Mouse (Mus musculus) central nervous system, embryonic 11.5 days (tissue): ENCODE results near the gene Sar1a. TPM values are rescaled to one million over a fixed set of nuclear protein-coding genes. Genes with fewer than 3 reads are reported as not detected.

Source experiments
- polyA plus RNA-seq: library from polyadenylated mRNA; depleted of rRNA; stranded (reverse); fragments of >200 nt; gene quantifications from 2 replicates; pipeline ENCODE4 v1.2.3, GENCODE M21; 2012; rRNA removed

The Sar1a gene
- 110 and 137 TPM in 2 replicates for polyA plus RNA-seq

DNA sequence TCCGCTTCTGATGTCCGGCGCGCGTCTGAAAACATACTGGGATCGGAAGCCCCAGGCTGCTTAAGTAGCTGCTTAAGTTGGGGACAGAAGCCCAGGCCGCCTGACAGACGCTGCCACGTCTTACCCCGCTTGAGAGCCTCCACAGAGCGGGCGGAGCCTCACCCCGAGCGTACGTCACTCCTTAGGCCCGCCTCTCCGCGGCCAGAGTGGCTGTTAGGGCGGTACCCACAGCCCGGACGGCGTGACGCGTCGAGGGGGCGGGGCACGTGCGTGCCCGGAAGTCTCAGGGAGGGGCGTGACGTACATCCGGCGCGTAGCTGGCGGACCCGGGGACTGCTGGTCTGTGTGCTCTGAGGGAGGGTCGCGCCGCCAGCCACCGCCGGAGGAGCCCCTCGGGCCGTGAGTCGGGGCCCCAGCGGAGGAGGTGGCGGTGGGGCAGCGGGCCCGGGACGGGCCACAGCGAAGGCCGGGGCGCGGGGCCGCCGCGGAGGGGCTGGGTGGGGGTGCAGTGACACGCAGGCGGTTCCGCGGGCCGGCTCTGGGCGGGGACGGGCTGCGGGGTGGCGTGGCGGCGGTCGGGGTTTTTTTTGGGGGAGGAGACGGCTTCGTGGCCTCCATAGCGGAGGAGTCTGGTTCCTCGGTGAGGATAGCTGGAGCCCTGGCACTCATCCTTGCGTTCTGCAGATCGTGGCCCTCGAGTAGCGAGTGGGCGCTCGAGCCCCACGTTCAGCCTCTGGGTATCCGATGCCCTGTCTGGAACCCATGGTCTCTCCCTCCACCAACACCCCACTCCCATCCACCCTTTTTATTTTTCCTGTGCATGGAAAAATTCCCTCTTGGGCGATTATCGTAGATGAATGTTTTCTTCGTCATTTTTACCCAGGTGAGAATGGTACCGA is at the start of gene Sar1a:
Gene Sar1a, plus strand, starts transcription at position 285 of the 899 bp plus-strand sequence.

DNA sequence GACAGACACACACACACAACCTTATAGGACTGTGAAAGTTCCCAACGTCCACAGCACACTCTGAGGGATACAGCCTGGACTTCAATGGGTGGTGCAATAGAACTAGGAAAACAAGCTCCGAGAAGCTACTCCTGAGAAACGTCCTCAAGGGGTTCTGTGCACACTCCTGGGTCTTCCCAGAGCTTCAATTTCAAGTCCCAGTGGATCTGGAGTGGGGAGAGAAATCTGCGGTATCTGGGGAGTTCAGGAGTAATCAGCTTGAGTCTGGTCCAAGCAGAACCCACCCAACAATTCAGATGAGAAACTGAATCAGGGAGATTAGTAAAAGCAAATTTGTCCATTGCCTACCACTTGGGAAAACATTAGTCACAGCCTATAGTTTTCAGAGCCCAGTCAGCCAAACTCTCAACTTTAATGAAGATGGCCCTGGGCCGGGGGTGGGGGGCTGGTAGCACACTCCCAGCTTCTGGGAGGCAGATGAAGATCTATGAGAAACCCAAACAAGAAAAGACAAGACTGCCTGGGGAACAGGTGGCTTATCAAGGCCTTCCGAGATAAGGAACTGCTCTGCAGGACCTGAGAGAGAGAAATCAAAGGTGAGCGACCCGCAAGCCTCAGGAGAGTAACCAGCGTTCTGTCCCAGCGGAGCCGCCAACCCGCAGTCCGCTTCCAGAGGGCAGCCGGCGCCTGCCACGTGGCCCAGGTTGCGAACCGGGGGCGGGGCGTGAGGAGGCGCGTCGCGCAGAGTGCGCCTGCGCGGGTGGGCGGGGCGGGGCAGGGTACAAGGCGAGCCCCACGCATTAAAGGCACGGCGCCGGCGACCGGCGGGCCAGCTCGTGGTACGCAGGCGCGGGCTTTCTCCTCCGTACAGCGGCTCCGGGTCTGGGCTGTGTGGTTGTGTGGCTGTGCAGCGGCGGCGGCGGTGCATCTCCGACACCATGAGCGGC is 32.0 kb upstream of the Sar1a start, which contains the start of gene Ppa1:
Gene Ppa1, plus strand, starts transcription at position 763 of the 947 bp plus-strand sequence.

DNA sequence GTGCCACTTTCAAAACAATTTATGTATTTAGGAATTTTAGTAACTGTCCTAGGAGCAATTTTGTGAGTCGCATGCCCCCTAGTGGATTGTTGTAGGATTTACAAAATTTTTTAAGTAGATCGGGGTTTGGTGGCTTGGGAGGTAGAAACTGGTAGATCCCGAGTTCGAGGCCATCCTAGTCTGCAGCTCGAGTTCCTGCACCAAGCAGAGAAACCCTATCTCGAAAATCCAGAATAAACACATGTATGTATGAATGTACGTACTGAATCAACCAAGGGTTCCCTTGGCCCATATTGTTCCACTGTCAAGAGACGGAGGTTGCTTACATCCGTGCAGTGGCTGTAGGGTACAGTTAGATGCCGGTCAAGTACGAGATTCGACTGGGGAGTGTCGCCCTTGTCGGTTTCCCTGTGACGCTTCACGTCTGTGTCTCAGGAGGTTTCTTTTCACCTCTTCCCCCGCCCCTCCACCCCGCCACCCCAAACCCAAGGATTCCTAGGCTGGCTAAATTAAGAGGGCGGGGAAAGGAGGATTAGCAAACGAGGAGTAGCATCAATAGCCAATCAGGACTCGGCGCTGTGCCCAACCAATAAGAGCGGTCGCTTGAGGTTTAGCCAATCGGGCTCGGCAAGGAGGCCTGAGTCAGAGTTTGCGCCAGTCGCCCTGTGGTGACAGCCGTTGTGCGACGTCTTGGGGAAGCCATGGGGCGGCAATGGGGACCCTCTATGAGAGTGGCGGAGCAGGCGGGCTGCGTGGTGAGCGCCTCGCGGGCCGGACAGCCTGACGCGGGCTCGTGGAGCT is 15.0 kb downstream of the Sar1a start, which contains the start of gene Tysnd1:
Gene Tysnd1, plus strand, starts transcription at position 645 of the 801 bp plus-strand sequence.

DNA sequence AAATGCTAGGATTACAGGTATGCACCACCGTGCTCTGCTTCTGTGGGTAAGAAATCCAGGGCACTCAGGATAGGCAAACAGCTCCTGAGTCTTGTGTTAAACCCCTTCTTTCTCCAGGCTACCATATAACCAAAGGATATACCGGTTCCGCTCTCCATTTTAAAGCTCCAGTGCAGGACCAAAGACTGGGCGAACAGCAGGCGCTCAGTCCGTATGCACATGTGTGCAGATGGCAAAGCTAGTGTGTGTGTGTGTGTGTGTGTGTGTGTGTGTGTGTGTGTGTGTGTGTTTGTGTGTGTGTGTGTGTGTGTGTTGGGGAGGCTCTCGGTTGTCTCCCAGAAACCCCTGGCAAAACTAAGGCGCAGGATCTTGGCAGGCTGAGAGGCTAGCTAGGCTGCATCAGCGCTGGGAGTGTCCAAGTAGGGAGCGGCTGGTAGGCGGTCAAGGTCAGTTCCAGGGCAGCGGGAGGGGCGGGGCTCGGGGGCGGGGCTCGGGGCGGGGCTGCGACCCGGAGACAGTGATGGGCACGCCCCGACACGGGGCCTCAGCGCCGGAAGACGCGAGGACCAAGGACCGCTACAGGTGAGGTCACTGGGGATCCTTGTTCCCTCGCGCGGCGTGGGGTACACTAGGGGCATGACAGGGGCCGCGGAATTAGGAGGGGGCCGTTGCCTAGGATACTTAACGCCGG is 34.8 kb downstream of the Sar1a start, which contains the start of gene Aifm2:
Gene Aifm2, plus strand, starts transcription at position 493 of the 691 bp plus-strand sequence.

Other genes with a start within 250 kb of the Sar1a start
- 50.4 and 65.5 TPM in 2 replicates for gene Eif4ebp2, start 227.6 kb upstream of the Sar1a start, polyA plus RNA-seq
- gene Lrrc20, start 204.5 kb upstream of the Sar1a start, polyA plus RNA-seq: 10.0 and 13.0 TPM in 2 replicates
- gene Npffr1, start 84.8 kb upstream of the Sar1a start, polyA plus RNA-seq: 0.05 and 0.12 TPM in 2 replicates
- gene Ppa1, start 31.7 kb upstream of the Sar1a start, polyA plus RNA-seq: 167 and 272 TPM in 2 replicates
- 34.4 and 45.3 TPM in 2 replicates for gene Tysnd1, start 15.2 kb downstream of the Sar1a start, polyA plus RNA-seq
- 9.3 and 9.6 TPM in 2 replicates for gene Aifm2, start 35.0 kb downstream of the Sar1a start, polyA plus RNA-seq
- gene H2afy2, start 103.8 kb downstream of the Sar1a start, polyA plus RNA-seq: 159 and 184 TPM in 2 replicates